Mouse (Mus musculus): Measurements from ENCODE around the gene Ahsa1. TPM values are rescaled to one million over a fixed set of nuclear protein-coding genes. Genes with fewer than 3 reads are reported as not detected.
"Not testable (repeated sequence)": the region's sequence is repeated elsewhere in the genome, so short reads cannot be mapped to it uniquely, and the experiment has no call there.

The Ahsa1 gene
- polyA plus RNA-seq, 1 experiment from 2014 or later: 231 TPM

- WGBS: 96% methylated on average over 8 of the region's 8 CpGs
- no peak for ATAC-seq (ENCODE audit: insufficient number of reproducible peaks, insufficient read depth, low FRiP score, low TSS enrichment, low read depth)
- no peak overlapping the region for H3K9ac ChIP-seq
- H3K4me1 ChIP-seq: peaks cover 8% of the 10 kb centered on the region; the same call in 1 of the 2 replicates
- H3K27ac ChIP-seq: no peak overlapping the region
- H3K36me3 ChIP-seq: peaks cover 73% of the 10 kb centered on the region
- H3K27me3 ChIP-seq: no peaks in the 10 kb centered on the region
- no peaks in the 10 kb centered on the region for H3K9me3 ChIP-seq
- no peak overlapping the region for H3K4me3 ChIP-seq
- H3K4me2 ChIP-seq: no peak overlapping the region
Measured at GRCm38 (mm10) chr12:87260562-87260961, 5.7 kb upstream of the Ahsa1 start.

GRCm38 (mm10) chr12:87265444-87265843, 835 bp upstream of the Ahsa1 start:
- Histone ChIP-seq H3K36me3 (peaks cover 44% of the 10 kb centered on the region), H3K9me3 (no peaks in the 10 kb centered on the region), H3K27me3 (no peaks in the 10 kb centered on the region), H3K27ac (peak overlapping the region; percentile 87), H3K9ac (peak overlapping the region; percentile 89), H3K4me3 (peak overlapping the region; percentile 71), H3K4me1 (peaks cover 17% of the 10 kb centered on the region), H3K4me2 (peak overlapping the region; percentile 84)
- 18% methylated on average over 11 of the region's 11 CpGs for WGBS
- no peak for ATAC-seq (ENCODE audit: insufficient number of reproducible peaks, insufficient read depth, low FRiP score, low TSS enrichment, low read depth)

GRCm38 (mm10) chr12:87266827-87267603, 736 bp downstream of the Ahsa1 start:
- peaks cover 44% of the 10 kb centered on the region for H3K36me3 ChIP-seq
- H3K27me3 ChIP-seq: no peaks in the 10 kb centered on the region
- H3K4me3 ChIP-seq: peak overlapping the region; percentile 71
- WGBS: under 1% methylated on average over 31 of the region's 31 CpGs
- ATAC-seq (ENCODE audit: insufficient number of reproducible peaks, insufficient read depth, low FRiP score, low TSS enrichment, low read depth): peak; percentile 68
- no peaks in the 10 kb centered on the region for H3K9me3 ChIP-seq
- peak overlapping the region; percentile 87 for H3K27ac ChIP-seq
- H3K9ac ChIP-seq: peak overlapping the region; percentile 89
- peaks cover 17% of the 10 kb centered on the region for H3K4me1 ChIP-seq
- H3K4me2 ChIP-seq: peak overlapping the region; percentile 84

GRCm38 (mm10) chr12:87267682-87268081, 1.4 kb downstream of the Ahsa1 start:
- H3K36me3 ChIP-seq: peaks cover 45% of the 10 kb centered on the region
- WGBS: 25% methylated on average over 4 of the region's 4 CpGs
- H3K4me1 ChIP-seq: peaks cover 17% of the 10 kb centered on the region
- no peak for ATAC-seq (ENCODE audit: insufficient number of reproducible peaks, insufficient read depth, low FRiP score, low TSS enrichment, low read depth)
- H3K4me3 ChIP-seq: peak overlapping the region; percentile 71
- H3K27ac ChIP-seq: no peak overlapping the region
- peak overlapping the region; percentile 89 for H3K9ac ChIP-seq
- H3K4me2 ChIP-seq: peak overlapping the region; percentile 84
- H3K27me3 ChIP-seq: no peaks in the 10 kb centered on the region
- no peaks in the 10 kb centered on the region for H3K9me3 ChIP-seq

GRCm38 (mm10) chr12:87274853-87275831, 8.9 kb downstream of the Ahsa1 start:
- H3K27me3 ChIP-seq: no peaks in the 10 kb centered on the region
- peaks cover 5% of the 10 kb centered on the region; the same call in 1 of the 2 replicates for H3K4me1 ChIP-seq
- ATAC-seq (ENCODE audit: insufficient number of reproducible peaks, insufficient read depth, low FRiP score, low TSS enrichment, low read depth): no peak
- H3K4me2 ChIP-seq: no peak overlapping the region
- no peak overlapping the region for H3K9ac ChIP-seq
- H3K4me3 ChIP-seq: no peak overlapping the region
- no peak overlapping the region for H3K27ac ChIP-seq
- WGBS: 89% methylated on average over 9 of the region's 9 CpGs
- peaks cover 68% of the 10 kb centered on the region for H3K36me3 ChIP-seq
- no peaks in the 10 kb centered on the region for H3K9me3 ChIP-seq

- not testable (repeated sequence) for H3K9me3 ChIP-seq; ATAC-seq (ENCODE audit: insufficient number of reproducible peaks, insufficient read depth, low FRiP score, low TSS enrichment, low read depth); H3K27ac ChIP-seq; H3K4me2 ChIP-seq; H3K4me1 ChIP-seq; H3K27me3 ChIP-seq; H3K4me3 ChIP-seq; H3K9ac ChIP-seq
- peaks cover 47% of the 10 kb centered on the region for H3K36me3 ChIP-seq
- WGBS: 89% methylated on average over 4 of the region's 4 CpGs
Measured at GRCm38 (mm10) chr12:87277251-87277650, 11.0 kb downstream of the Ahsa1 start.

GRCm38 (mm10) chr12:87278118-87278730, 11.9 kb downstream of the Ahsa1 start:
- Histone ChIP-seq H3K9me3 (no peaks in the 10 kb centered on the region), H3K4me3 (no peak overlapping the region), H3K9ac (no peak overlapping the region), H3K4me2 (no peak overlapping the region), H3K36me3 (peaks cover 37% of the 10 kb centered on the region), H3K27ac (no peak overlapping the region), H3K27me3 (no peaks in the 10 kb centered on the region), H3K4me1 (peaks cover 5% of the 10 kb centered on the region; the same call in 1 of the 2 replicates)
- ATAC-seq (ENCODE audit: insufficient number of reproducible peaks, insufficient read depth, low FRiP score, low TSS enrichment, low read depth): no peak
- WGBS: 24% methylated on average over 6 of the region's 6 CpGs

- ATAC-seq (ENCODE audit: insufficient number of reproducible peaks, insufficient read depth, low FRiP score, low TSS enrichment, low read depth): peak; percentile 20; the same call in 1 of the 2 replicates
Measured at GRCm38 (mm10) chr12:87279350-87279749, 13.1 kb downstream of the Ahsa1 start.

GRCm38 (mm10) chr12:87279879-87280278, 13.6 kb downstream of the Ahsa1 start:
- ATAC-seq (ENCODE audit: insufficient number of reproducible peaks, insufficient read depth, low FRiP score, low TSS enrichment, low read depth): no peak
- WGBS: 42% methylated on average over 14 of the region's 14 CpGs

More at GRCm38 (mm10) chr12:87279350-87279749, 13.1 kb downstream of the Ahsa1 start:
- H3K36me3 ChIP-seq: peaks cover 26% of the 10 kb centered on the region
- H3K4me1 ChIP-seq: peaks cover 5% of the 10 kb centered on the region; the same call in 1 of the 2 replicates
- no peak overlapping the region for H3K4me2 ChIP-seq
- 79% methylated on average over 3 of the region's 3 CpGs for WGBS
- H3K27ac ChIP-seq: no peak overlapping the region
- H3K9ac ChIP-seq: no peak overlapping the region
- no peaks in the 10 kb centered on the region for H3K9me3 ChIP-seq
- no peak overlapping the region for H3K4me3 ChIP-seq
- no peaks in the 10 kb centered on the region for H3K27me3 ChIP-seq

GRCm38 (mm10) chr12:87281766-87282165, 15.5 kb downstream of the Ahsa1 start:
- no peak overlapping the region for H3K9ac ChIP-seq
- peaks cover 5% of the 10 kb centered on the region; the same call in 1 of the 2 replicates for H3K4me1 ChIP-seq
- no peak overlapping the region for H3K4me3 ChIP-seq
- ATAC-seq (ENCODE audit: insufficient number of reproducible peaks, insufficient read depth, low FRiP score, low TSS enrichment, low read depth): no peak
- H3K27me3 ChIP-seq: no peaks in the 10 kb centered on the region
- peaks cover 2% of the 10 kb centered on the region for H3K36me3 ChIP-seq
- H3K27ac ChIP-seq: no peak overlapping the region
- 96% methylated on average over 1 of the region's 1 CpGs for WGBS
- no peaks in the 10 kb centered on the region for H3K9me3 ChIP-seq
- H3K4me2 ChIP-seq: no peak overlapping the region

More at GRCm38 (mm10) chr12:87279879-87280278, 13.6 kb downstream of the Ahsa1 start:
- Histone ChIP-seq H3K4me2 (no peak overlapping the region), H3K4me1 (peaks cover 5% of the 10 kb centered on the region; the same call in 1 of the 2 replicates), H3K4me3 (no peak overlapping the region), H3K9me3 (no peaks in the 10 kb centered on the region), H3K9ac (no peak overlapping the region), H3K27ac (no peak overlapping the region), H3K27me3 (no peaks in the 10 kb centered on the region), H3K36me3 (peaks cover 20% of the 10 kb centered on the region)

- H3K4me1 ChIP-seq: peaks cover 5% of the 10 kb centered on the region; the same call in 1 of the 2 replicates
- H3K27me3 ChIP-seq: no peaks in the 10 kb centered on the region
- H3K4me2 ChIP-seq: no peak overlapping the region
- H3K9me3 ChIP-seq: no peaks in the 10 kb centered on the region
- H3K9ac ChIP-seq: no peak overlapping the region
- 93% methylated on average over 4 of the region's 4 CpGs for WGBS
- H3K4me3 ChIP-seq: no peak overlapping the region
- H3K27ac ChIP-seq: no peak overlapping the region
- H3K36me3 ChIP-seq: no peaks in the 10 kb centered on the region
- no peak for ATAC-seq (ENCODE audit: insufficient number of reproducible peaks, insufficient read depth, low FRiP score, low TSS enrichment, low read depth)
Measured at GRCm38 (mm10) chr12:87282743-87283142, 16.5 kb downstream of the Ahsa1 start.
